Comparison of ENCODE assay signal across 22 mouse cellular contexts in the genomic region with DNA sequence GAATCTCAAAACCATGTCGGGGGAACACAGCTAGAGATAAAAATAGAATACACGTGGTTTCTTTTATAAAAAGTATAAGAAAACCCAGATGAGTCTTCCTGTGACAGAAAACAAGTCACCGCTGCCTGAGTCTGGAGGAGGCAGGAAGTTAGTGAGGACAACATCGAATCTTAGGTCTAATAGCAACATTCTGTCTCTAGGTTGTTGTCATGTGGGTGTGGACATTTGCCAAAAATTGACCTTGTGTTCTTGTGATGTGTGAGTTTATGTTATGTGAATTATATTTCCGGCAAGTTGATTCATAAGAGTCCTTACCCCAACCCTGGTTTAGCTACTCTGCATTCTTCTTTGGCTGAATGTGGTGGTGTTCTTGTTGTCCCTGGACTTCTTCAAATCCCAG. TPM values are rescaled to one million over a fixed set of nuclear protein-coding genes. Genes with fewer than 3 reads are reported as not detected.
DNase-seq lines count a peak whose midpoint lies in the region; ATAC-seq and TF ChIP-seq lines count a peak whose summit lies in the region.
"Had no signal": no experiment of that assay in that cellular context is flagged by ENCODE, and none has a peak within 500 bp of the region (broad histone marks: within the 10 kb centered on the region; RNA-seq: fewer than 3 reads in every experiment).

No protein-coding gene starts in this region.

- H3K4me3 ChIP-seq in heart, postnatal 0 days (ENCODE audit: low read depth, low read length), result no peak overlapping the region
- no peak overlapping the region for H3K4me3 ChIP-seq in midbrain, embryonic 16.5 days (ENCODE audit: low read depth, low read length)
- H3K4me3 ChIP-seq: embryonic facial prominence, embryonic 10.5 days; hindbrain, embryonic 12.5 days; limb, embryonic 15.5 days; lung, embryonic 15.5 days had no signal

- no peak overlapping the region for H3K9ac ChIP-seq in heart, postnatal 0 days (replicated peaks; ENCODE audit: low read depth, low read length)
- H3K9ac ChIP-seq in midbrain, embryonic 16.5 days (ENCODE audit: low read depth, low read length), result no peak overlapping the region
- H3K9ac ChIP-seq: hindbrain, embryonic 12.5 days; limb, embryonic 15.5 days; liver, embryonic 14.5 days; lung, embryonic 15.5 days had no signal

- ATAC-seq in heart, postnatal 0 days (ENCODE audit: insufficient read depth, low read depth), result no peak
- ATAC-seq in activated CD4-positive, CD25-positive, alpha-beta regulatory T cell, adult 4 months, result peak; percentile 79
- ATAC-seq in midbrain, embryonic 16.5 days, result no peak

- H3K27me3 ChIP-seq in heart, postnatal 0 days (ENCODE audit: control insufficient read depth, insufficient read depth, low read length), result no peaks in the 10 kb centered on the region
- no peaks in the 10 kb centered on the region for H3K27me3 ChIP-seq in midbrain, embryonic 16.5 days (ENCODE audit: control insufficient read depth, insufficient read depth, low read depth, low read length)
- H3K27me3 ChIP-seq: hindbrain, embryonic 12.5 days; limb, embryonic 15.5 days; lung, embryonic 15.5 days had no signal

- no peaks in the 10 kb centered on the region for H3K9me3 ChIP-seq in heart, postnatal 0 days (replicated peaks; ENCODE audit: control insufficient read depth, low read length)
- no peaks in the 10 kb centered on the region for H3K9me3 ChIP-seq in midbrain, embryonic 16.5 days (replicated peaks; ENCODE audit: control insufficient read depth, low read length, poor library complexity, severe bottlenecking)
- H3K9me3 ChIP-seq: embryonic facial prominence, embryonic 10.5 days; hindbrain, embryonic 12.5 days; limb, embryonic 15.5 days; lung, embryonic 15.5 days had no signal

- H3K27ac ChIP-seq in heart, postnatal 0 days (ENCODE audit: low read depth), result 0 out of 2 replicates have a peak overlapping the region, but pooled peaks have one; percentile 11
- H3K27ac ChIP-seq in midbrain, embryonic 16.5 days (ENCODE audit: low read length), result no peak overlapping the region
- H3K27ac ChIP-seq: embryonic facial prominence, embryonic 10.5 days; hindbrain, embryonic 12.5 days; limb, embryonic 15.5 days; liver, embryonic 14.5 days; lung, embryonic 15.5 days had no signal

- WGBS in heart, postnatal 0 days, result 32% methylated on average over 5 of the region's 5 CpGs
- 88% methylated on average over 5 of the region's 5 CpGs for WGBS in midbrain, embryonic 16.5 days

- intact Hi-C loops in heart, postnatal 14 days (cut with DNase I), result no loop called here

- H3K4me1 ChIP-seq in heart, postnatal 0 days (ENCODE audit: control insufficient read depth, insufficient read depth), result peaks cover 9% of the 10 kb centered on the region; the same call in 1 of the 2 replicates
- no peaks in the 10 kb centered on the region for H3K4me1 ChIP-seq in midbrain, embryonic 16.5 days (ENCODE audit: control insufficient read depth, insufficient read depth, low read length)
- H3K4me1 ChIP-seq: embryonic facial prominence, embryonic 10.5 days; lung, embryonic 15.5 days had no signal

- H3K4me2 ChIP-seq in heart, postnatal 0 days (ENCODE audit: low read depth, low read length), result no peak overlapping the region
- no peak overlapping the region for H3K4me2 ChIP-seq in midbrain, embryonic 16.5 days (ENCODE audit: low read length)
- H3K4me2 ChIP-seq: hindbrain, embryonic 12.5 days; limb, embryonic 15.5 days; lung, embryonic 15.5 days; midbrain, embryonic 11.5 days had no signal

- no peak for TF ChIP-seq CTCF in heart, postnatal 0 days (IDR thresholded peaks at IDR 0.05; ENCODE audit: low read depth)

- no peak for DNase-seq in heart, postnatal 0 days (ENCODE audit: low spot score)
- DNase-seq in heart, postnatal 14 days, result no peak
- DNase-seq in thymus, postnatal 0 days (ENCODE audit: low spot score), result peak; percentile 26
- DNase-seq in thymus, postnatal 10 days (ENCODE audit: low spot score in 2 of 2), result no peak
- DNase-seq in thymus, postnatal 25 days, result peak; percentile 10
- no peak for DNase-seq in right cerebral cortex, postnatal 36 days (ENCODE audit: low spot score in 2 of 2)
- DNase-seq: adrenal gland, postnatal 25 days; B cell, adult 2 months; cerebellum, adult 9-10 months; gastrocnemius, postnatal 25 days; kidney, adult 2 months; kidney, postnatal 14 days; left cerebral cortex, postnatal 4 days; right cerebral cortex, postnatal 14 days had no signal

- TF ChIP-seq EP300 in heart, postnatal 0 days (IDR thresholded peaks at IDR 0.05; ENCODE audit: low read depth), result no peak

- peaks cover 38% of the 10 kb centered on the region for H3K36me3 ChIP-seq in heart, postnatal 0 days (replicated peaks; ENCODE audit: control insufficient read depth, insufficient read depth, low read length)
- H3K36me3 ChIP-seq in midbrain, embryonic 16.5 days (ENCODE audit: control insufficient read depth, insufficient read depth, low read length), result peaks cover 5% of the 10 kb centered on the region

RNA-seq across cellular contexts. Expression of gene AU040320, which starts 59.9 kb away (rescaled TPM):
- total RNA-seq in heart, postnatal 0 days (2014; rRNA removed; ENCODE audit: low replicate concordance), result 50.6 and 69.0 TPM in 2 replicates
- polyA plus RNA-seq in heart, postnatal 0 days (2015; fragmentation: Nextera tagmentation; extraction: Ambion mirVana), result 15.7 and 16.6 TPM in 2 replicates
- 10 to 100 TPM; 29.9 to 30.3 TPM for total RNA-seq in heart, postnatal 14 days (2021)
- polyA plus RNA-seq in thymus, postnatal 0 days (2015; fragmentation: Nextera tagmentation; extraction: Ambion mirVana), result 15.4 and 15.6 TPM in 2 replicates
- 10 to 100 TPM; 11.8 to 15.6 TPM for polyA plus RNA-seq in activated CD4-positive, CD25-positive, alpha-beta regulatory T cell, adult 4 months (2017; shearing (Covaris generic))
- polyA plus RNA-seq in midbrain, embryonic 16.5 days (2015; fragmentation: Nextera tagmentation; extraction: Ambion mirVana), result 36.5 and 42.8 TPM in 2 replicates

RNA-seq across cellular contexts. Expression of gene Ncdn, which starts 60.0 kb away (rescaled TPM):
- 29.0 and 36.2 TPM in 2 replicates for total RNA-seq in heart, postnatal 0 days (2014; rRNA removed; ENCODE audit: low replicate concordance)
- polyA plus RNA-seq in heart, postnatal 0 days (2015; fragmentation: Nextera tagmentation; extraction: Ambion mirVana), result 11.0 TPM in 2 replicates
- 10 to 100 TPM; 12.5 to 15.0 TPM for total RNA-seq in heart, postnatal 14 days (2021)
- 18.4 and 20.6 TPM in 2 replicates for polyA plus RNA-seq in thymus, postnatal 0 days (2015; fragmentation: Nextera tagmentation; extraction: Ambion mirVana)
- 10 to 100 TPM; 11.5 to 14.0 TPM for polyA plus RNA-seq in activated CD4-positive, CD25-positive, alpha-beta regulatory T cell, adult 4 months (2017; shearing (Covaris generic))
- polyA plus RNA-seq in midbrain, embryonic 16.5 days (2015; fragmentation: Nextera tagmentation; extraction: Ambion mirVana), result 134 and 161 TPM in 2 replicates

Comparison
In these comparisons a context has a peak if more than half of its experiments do, and no peak if none do; other contexts are left out.
1. DNase-seq: peak in thymus, postnatal 0 days (single experiment) and thymus, postnatal 25 days (single experiment); none in heart, postnatal 0 days (single experiment), heart, postnatal 14 days (0 of 2), thymus, postnatal 10 days (0 of 2) and right cerebral cortex, postnatal 36 days (0 of 2).